Mouse (Mus musculus) embryonic facial prominence, embryonic 11.5 days (tissue): ENCODE measurements at regions not wholly inside any gene's neighbourhood (a gene's known extent, or its start where the extent isn't known, plus 50 kb on each side); places are given as distances from the start of the nearest gene placed in this dataset.

ENCODE experiments used
- ATAC-seq: fragments of 200-750 bp; cut with Nextera tagmentation; replicated peaks from 2 replicates; pipeline ENCODE4 v1.8.0; 2017; ENCODE audit warnings: low read depth; ENCODE audit not compliant: insufficient number of reproducible peaks, low FRiP score, low TSS enrichment
- DNase-seq: peaks from one replicate; pipeline ENCODE4 v3.0.0-alpha.2; 2015; ENCODE audit warnings: low spot score
- H3K27ac ChIP-seq: fragments of 300-500 bp; sonication (generic); replicated peaks from 2 replicates; pipeline ENCODE4 v1.5.1; 2014; ENCODE audit warnings: mild to moderate bottlenecking, low read depth, low read length, control low read depth
- H3K27me3 ChIP-seq: fragments of 300-500 bp; sonication (generic); 2 replicates; pipeline ENCODE4 v1.6.1; 2014; ENCODE audit warnings: mild to moderate bottlenecking, low read length, moderate library complexity, mixed read lengths; ENCODE audit not compliant: control insufficient read depth, insufficient read depth
- H3K36me3 ChIP-seq: fragments of 300-500 bp; sonication (generic); replicated peaks from 2 replicates; pipeline ENCODE4 v1.6.1; 2014; ENCODE audit warnings: low read depth, mild to moderate bottlenecking, low read length, moderate library complexity, mixed read lengths; ENCODE audit not compliant: control insufficient read depth, insufficient read depth
- H3K4me1 ChIP-seq: fragments of 300-500 bp; sonication (generic); 2 replicates; pipeline ENCODE4 v1.6.1; 2014; ENCODE audit warnings: low read length, mixed read lengths; ENCODE audit not compliant: control insufficient read depth, insufficient read depth
- H3K4me2 ChIP-seq: fragments of 300-500 bp; sonication (generic); 2 replicates; pipeline ENCODE4 v1.6.1; 2014; ENCODE audit warnings: low read depth, mild to moderate bottlenecking, control low read depth, low read length, moderate library complexity
- H3K4me3 ChIP-seq: fragments of 300-500 bp; sonication (generic); 2 replicates; pipeline ENCODE4 v1.5.1; 2014; ENCODE audit warnings: low read depth, low read length, control low read depth
- H3K9ac ChIP-seq: fragments of 300-500 bp; sonication (generic); replicated peaks from 2 replicates; pipeline ENCODE4 v1.6.1; 2014; ENCODE audit warnings: mild to moderate bottlenecking, control low read depth, low read length
- H3K9me3 ChIP-seq: fragments of 300-500 bp; sonication (generic); replicated peaks from 2 replicates; pipeline ENCODE4 v1.6.1; 2016; ENCODE audit warnings: mild to moderate bottlenecking, low read length, inconsistent platforms, mixed read lengths; ENCODE audit not compliant: control insufficient read depth
- WGBS: fragments of 180-500 bp; shearing (Covaris S2); extraction: QIAGEN DNeasy Blood & Tissue Kit; methylation state at CpG from one replicate; pipeline ENCODE4 v1.1.7; 2014; 5-methylcytosine and 5-hydroxymethylcytosine counted together

- H3K9ac ChIP-seq: no peak overlapping the region
- H3K9me3 ChIP-seq: no peaks in the 10 kb centered on the region
- H3K27me3 ChIP-seq: no peaks in the 10 kb centered on the region
- no peak overlapping the region for H3K4me2 ChIP-seq
- ATAC-seq (no peak; the same call in 1 of the 2 replicates), DNase-seq (peak; percentile 53)
- no peaks in the 10 kb centered on the region for H3K4me1 ChIP-seq
- no peak overlapping the region for H3K27ac ChIP-seq
- H3K4me3 ChIP-seq: no peak overlapping the region
- H3K36me3 ChIP-seq: no peaks in the 10 kb centered on the region
- WGBS: 51% methylated on average over 11 of the region's 11 CpGs
These were observed 75.5 kb upstream of the Msx2 start for GRCm38 (mm10) chr13:53548396-53548795.

GRCm38 (mm10) chr13:53543291-53543690, 70.4 kb upstream of the Msx2 start:
- DNase-seq: peak; percentile 83
- no peak overlapping the region for H3K4me2 ChIP-seq
- WGBS: 25% methylated on average over 5 of the region's 5 CpGs

GRCm38 (mm10) chr13:53539797-53540196, 66.9 kb upstream of the Msx2 start:
- Histone ChIP-seq H3K9ac (no peak overlapping the region), H3K27ac (no peak overlapping the region), H3K4me3 (no peak overlapping the region), H3K27me3 (no peaks in the 10 kb centered on the region), H3K9me3 (no peaks in the 10 kb centered on the region), H3K36me3 (no peaks in the 10 kb centered on the region), H3K4me1 (no peaks in the 10 kb centered on the region), H3K4me2 (no peak overlapping the region)
- DNase-seq: no peak
- 86% methylated on average over 5 of the region's 5 CpGs for whole genome bisulfite sequencing
- no peak for ATAC-seq

More at GRCm38 (mm10) chr13:53543291-53543690, 70.4 kb upstream of the Msx2 start:
- Histone ChIP-seq H3K36me3 (no peaks in the 10 kb centered on the region), H3K9ac (no peak overlapping the region), H3K27ac (peak overlapping the region; percentile 62; the same call in 1 of the 2 replicates), H3K27me3 (no peaks in the 10 kb centered on the region), H3K9me3 (no peaks in the 10 kb centered on the region), H3K4me3 (no peak overlapping the region), H3K4me1 (no peaks in the 10 kb centered on the region)
- ATAC-seq: no peak

- no peak overlapping the region for H3K4me3 ChIP-seq
- ATAC-seq (no peak), DNase-seq (no peak)
- no peaks in the 10 kb centered on the region for H3K4me1 ChIP-seq
- H3K27ac ChIP-seq: no peak overlapping the region
- H3K36me3 ChIP-seq: no peaks in the 10 kb centered on the region
- no peaks in the 10 kb centered on the region for H3K9me3 ChIP-seq
- no peak overlapping the region for H3K4me2 ChIP-seq
- H3K27me3 ChIP-seq: no peaks in the 10 kb centered on the region
- 92% methylated on average over 6 of the region's 6 CpGs for WGBS
- no peak overlapping the region for H3K9ac ChIP-seq
These were observed 65.1 kb upstream of the Msx2 start for GRCm38 (mm10) chr13:53537937-53538336.

GRCm38 (mm10) chr13:53535781-53536425, 63.0 kb upstream of the Msx2 start:
- H3K4me1 ChIP-seq: no peaks in the 10 kb centered on the region
- 87% methylated on average over 10 of the region's 10 CpGs for WGBS
- no peak overlapping the region for H3K9ac ChIP-seq
- H3K9me3 ChIP-seq: no peaks in the 10 kb centered on the region
- no peak overlapping the region for H3K4me2 ChIP-seq
- DNase-seq: no peak
- ATAC-seq: no peak
- H3K27ac ChIP-seq: no peak overlapping the region
- H3K4me3 ChIP-seq: no peak overlapping the region
- H3K36me3 ChIP-seq: no peaks in the 10 kb centered on the region
- H3K27me3 ChIP-seq: no peaks in the 10 kb centered on the region

GRCm38 (mm10) chr13:53533738-53534137, 60.9 kb upstream of the Msx2 start:
- Histone ChIP-seq H3K4me1 (no peaks in the 10 kb centered on the region), H3K9me3 (no peaks in the 10 kb centered on the region), H3K9ac (no peak overlapping the region), H3K27me3 (no peaks in the 10 kb centered on the region), H3K4me2 (no peak overlapping the region), H3K27ac (no peak overlapping the region), H3K36me3 (no peaks in the 10 kb centered on the region), H3K4me3 (no peak overlapping the region)
- WGBS: 41% methylated on average over 8 of the region's 8 CpGs
- ATAC-seq: no peak
- no peak for DNase-seq

- H3K9me3 ChIP-seq: no peaks in the 10 kb centered on the region
- WGBS: 86% methylated on average over 9 of the region's 9 CpGs
- DNase-seq: no peak
- H3K4me2 ChIP-seq: no peak overlapping the region
- no peak overlapping the region for H3K27ac ChIP-seq
- no peak overlapping the region for H3K4me3 ChIP-seq
- no peaks in the 10 kb centered on the region for H3K4me1 ChIP-seq
- ATAC-seq: no peak
- H3K27me3 ChIP-seq: no peaks in the 10 kb centered on the region
- no peak overlapping the region for H3K9ac ChIP-seq
- H3K36me3 ChIP-seq: no peaks in the 10 kb centered on the region
These were observed 54.0 kb upstream of the Msx2 start for GRCm38 (mm10) chr13:53526880-53527279.

- H3K27me3 ChIP-seq: no peaks in the 10 kb centered on the region
- no peaks in the 10 kb centered on the region for H3K9me3 ChIP-seq
- no peak overlapping the region for H3K4me2 ChIP-seq
- H3K9ac ChIP-seq: no peak overlapping the region
- no peaks in the 10 kb centered on the region for H3K4me1 ChIP-seq
- DNase-seq: no peak
- no peak overlapping the region for H3K4me3 ChIP-seq
- no peak for ATAC-seq
- WGBS: 37% methylated on average over 5 of the region's 5 CpGs
- H3K36me3 ChIP-seq: no peaks in the 10 kb centered on the region
- no peak overlapping the region for H3K27ac ChIP-seq
These were observed 49.9 kb upstream of the Msx2 start for GRCm38 (mm10) chr13:53522807-53523206.
